Mouse (Mus musculus) CH12.LX (cell line): ENCODE data around the gene Klf7. TPM values are rescaled to one million over a fixed set of nuclear protein-coding genes. Genes with fewer than 3 reads are reported as not detected.

Source experiments
- DNase-seq: peaks from one replicate; pipeline ENCODE4 v3.0.0-alpha.2; 2013; ENCODE audit errors: extremely low read depth
- H3K27ac ChIP-seq: 2 replicates; pipeline ENCODE4 v1.5.1; 2012; ENCODE audit warnings: low read depth, mild to moderate bottlenecking, control low read depth, moderate library complexity; ENCODE audit not compliant: insufficient read depth
- H3K27me3 ChIP-seq: replicated peaks from 2 replicates; pipeline ENCODE3; 2012; ENCODE audit warnings: inconsistent platforms
- H3K36me3 ChIP-seq, 2 experiments: replicated peaks in 1 of 2; 2 replicates each; pipeline versions ENCODE3 to v1.6.1; 2012; ENCODE audit warnings: inconsistent platforms in 1 of 2, low read length in 1 of 2, mild to moderate bottlenecking in 1 of 2, mixed read lengths in 1 of 2, moderate library complexity in 1 of 2; ENCODE audit not compliant: control insufficient read depth in 1 of 2, insufficient read depth in 1 of 2
- H3K4me1 ChIP-seq, 2 experiments: 2 replicates each; pipeline ENCODE4 v1.6.1; 2012; ENCODE audit warnings: inconsistent platforms in 1 of 2, moderate library complexity in 1 of 2; ENCODE audit not compliant: insufficient read depth in 2 of 2, control insufficient read depth in 1 of 2
- H3K4me2 ChIP-seq: 2 replicates; pipeline ENCODE4 v1.6.1; 2012; ENCODE audit warnings: low read depth, mild to moderate bottlenecking, control low read depth; ENCODE audit not compliant: poor library complexity, insufficient read depth, severe bottlenecking
- H3K4me3 ChIP-seq, 3 experiments: fragments of 150-350 bp in 1 of 3; sonication (generic) in 1 of 3; replicated peaks in 1 of 3; 2 replicates each; pipeline versions ENCODE3 to v1.5.1; 2011 to 2012; ENCODE audit warnings: low read depth in 2 of 3, low read length in 2 of 3, mild to moderate bottlenecking in 2 of 3, moderate library complexity in 2 of 3, control low read depth in 1 of 3, improper control_type of control experiment in 1 of 3, inconsistent platforms in 1 of 3, mixed read lengths in 1 of 3; ENCODE audit not compliant: poor library complexity in 1 of 3
- H3K79me2 ChIP-seq: replicated peaks from 2 replicates; pipeline ENCODE4 v1.6.1; 2012; ENCODE audit warnings: mild to moderate bottlenecking, moderate library complexity; ENCODE audit not compliant: control insufficient read depth, poor library complexity, insufficient read depth, severe bottlenecking; ENCODE audit errors: extremely low read depth
- H3K9ac ChIP-seq: 2 replicates; pipeline ENCODE4 v1.6.1; 2012; ENCODE audit warnings: low read depth, mild to moderate bottlenecking, control low read depth, moderate library complexity; ENCODE audit not compliant: insufficient read depth
- H3K9me3 ChIP-seq: replicated peaks from 2 replicates; pipeline ENCODE3; 2012; ENCODE audit warnings: low read length, inconsistent platforms, mixed read lengths
- CHD2 ChIP-seq: IDR thresholded peaks from 2 replicates; pipeline ENCODE4 v1.6.1; 2011; ENCODE audit warnings: low read length, improper control_type of control experiment
- CTCF ChIP-seq, 2 experiments: IDR thresholded peaks in 1 of 2; conservative IDR thresholded peaks in 1 of 2; 2 replicates each; pipeline ENCODE4 v1.5.1; 2011 to 2012; ENCODE audit warnings: low read depth in 2 of 2, low read length in 2 of 2, improper control_type of control experiment in 1 of 2, inconsistent platforms in 1 of 2, mild to moderate bottlenecking in 1 of 2, moderate library complexity in 1 of 2
- E2F4 ChIP-seq: IDR thresholded peaks from 2 replicates; pipeline ENCODE4 v1.6.1; 2011; ENCODE audit warnings: low read depth, low read length, improper control_type of control experiment; ENCODE audit not compliant: insufficient replicate concordance
- GABPA ChIP-seq: IDR thresholded peaks from 2 replicates; pipeline ENCODE4 v1.6.1; 2012; ENCODE audit warnings: low read depth, low read length, improper control_type of control experiment, inconsistent platforms; ENCODE audit not compliant: insufficient replicate concordance
- IRF4 ChIP-seq: IDR thresholded peaks from 2 replicates; pipeline ENCODE4 v1.6.1; 2014; ENCODE audit warnings: low read depth, mild to moderate bottlenecking, inconsistent platforms, low read length, improper control_type of control experiment
- JUN ChIP-seq: IDR thresholded peaks from 2 replicates; pipeline ENCODE4 v1.6.1; 2011; ENCODE audit warnings: low read depth, mild to moderate bottlenecking, low read length, improper control_type of control experiment, moderate library complexity; ENCODE audit not compliant: insufficient read depth
- MAFK ChIP-seq: IDR thresholded peaks from 2 replicates; pipeline ENCODE4 v1.6.1; 2011; ENCODE audit warnings: low read length, improper control_type of control experiment; ENCODE audit not compliant: insufficient replicate concordance
- MEF2A ChIP-seq: IDR thresholded peaks from 2 replicates; pipeline ENCODE4 v1.6.1; 2014; ENCODE audit warnings: low read depth, mild to moderate bottlenecking, inconsistent platforms, low read length, improper control_type of control experiment, borderline replicate concordance
- NRF1 ChIP-seq: IDR thresholded peaks from 2 replicates; pipeline ENCODE4 v1.6.1; 2014; ENCODE audit warnings: low read depth, mild to moderate bottlenecking, inconsistent platforms, low read length, improper control_type of control experiment, moderate library complexity
- PAX5 ChIP-seq: IDR thresholded peaks from 2 replicates; pipeline ENCODE4 v1.6.1; 2012; ENCODE audit warnings: low read length, inconsistent platforms, mixed read lengths
- SIN3A ChIP-seq: IDR thresholded peaks from 2 replicates; pipeline ENCODE4 v1.6.1; 2012; ENCODE audit warnings: low read length, improper control_type of control experiment, inconsistent platforms
- SMC3 ChIP-seq: IDR thresholded peaks from 2 replicates; pipeline ENCODE4 v1.6.1; 2011; ENCODE audit warnings: low read depth, low read length, improper control_type of control experiment
- UBTF ChIP-seq: IDR thresholded peaks from 2 replicates; pipeline ENCODE4 v1.6.1; 2012; ENCODE audit warnings: low read depth, mild to moderate bottlenecking, inconsistent platforms, low read length, improper control_type of control experiment, moderate library complexity
- USF1 ChIP-seq: IDR thresholded peaks from 2 replicates; pipeline ENCODE4 v1.6.1; 2014; ENCODE audit warnings: low read depth, mild to moderate bottlenecking, inconsistent platforms, low read length, improper control_type of control experiment
- ZMIZ1 ChIP-seq: IDR thresholded peaks from 2 replicates; pipeline ENCODE4 v1.6.1; 2012; ENCODE audit warnings: low read depth, mild to moderate bottlenecking, inconsistent platforms, low read length, improper control_type of control experiment
- dilution Hi-C: fragments of 300-500 bp; cut with MboI; formaldehyde crosslinking; loops from 2 replicates; pipeline ENCODE4 v1.14.3; 2020; ENCODE audit warnings: low sequenced_read_pairs; ENCODE audit not compliant: extremely low pct_unique_long_range_greater_than_20kb, extremely low pct_ligation_motif_present
- in situ Hi-C: fragments of 300-500 bp; cut with MboI; formaldehyde crosslinking; loops from 3 replicates; pipeline ENCODE4 v1.14.3; 2019; ENCODE audit warnings: low sequenced_read_pairs, low pct_ligation_motif_present, low pct_unique_long_range_greater_than_20kb, mixed read lengths
- polyA plus RNA-seq: library from polyadenylated mRNA; unstranded; fragments of >175 nt; gene quantifications from 2 replicates; pipeline ENCODE4 v1.2.1, GENCODE M21; 2012; ENCODE audit warnings: low read depth; ENCODE audit not compliant: insufficient read length
- total RNA-seq, 2 experiments: library from RNA; depleted of rRNA; stranded (reverse); fragments of 300-350 nt in 1 of 2; fragments of >200 nt in 1 of 2; gene quantifications; 2 replicates each; pipeline ENCODE4 v1.2.3; 2012 to 2014

Gene Klf7
- total and polyA plus RNA-seq, 3 experiments, result 4.3 to 6.5 (median 6.2) TPM

DNA sequence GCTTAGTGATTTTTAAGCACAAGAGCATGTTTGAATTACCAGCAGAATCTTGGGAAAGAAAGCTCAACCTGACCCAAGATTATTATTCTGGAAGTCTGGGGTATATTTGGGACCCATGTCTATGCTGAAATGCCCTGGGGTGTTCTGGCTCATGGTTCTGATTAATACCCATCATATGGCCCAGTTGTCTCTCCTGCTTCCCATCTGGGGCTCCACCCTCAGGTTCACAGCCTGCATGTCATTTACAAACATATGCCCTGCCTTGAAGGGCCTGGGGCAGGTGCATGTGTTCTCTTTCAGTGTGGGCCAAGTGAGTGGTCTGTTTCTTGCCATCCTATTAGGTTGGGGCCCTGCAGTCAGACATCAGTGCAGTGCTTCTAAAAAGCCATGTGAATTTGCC lies 114.1 kb downstream of the Klf7 start:
- no peaks in the 10 kb centered on the region for H3K27me3 ChIP-seq
- dilution Hi-C loops (no loop called here), in situ Hi-C loops (no loop called here)
- no peaks in the 10 kb centered on the region for H3K79me2 ChIP-seq
- DNase-seq, result no peak
- H3K4me2 ChIP-seq, result no peak overlapping the region
- no peaks in the 10 kb centered on the region for H3K36me3 ChIP-seq
- H3K4me1 ChIP-seq, result peaks cover 8 to 22% of the 10 kb centered on the region in 2 experiments; a peak in 3 of 4 replicates
- peaks cover 3% of the 10 kb centered on the region for H3K9me3 ChIP-seq
- H3K9ac ChIP-seq, result no peak overlapping the region
- H3K4me3 ChIP-seq, result no peak overlapping the region
- TF ChIP-seq NRF1 (no peak), CHD2 (no peak), GABPA (no peak), E2F4 (no peak), MEF2A (no peak), SMC3 (no peak), USF1 (no peak), SIN3A (no peak), IRF4 (no peak), CTCF (conservative IDR thresholded peaks at IDR 0.05 in 1 of 2, IDR thresholded peaks at IDR 0.05 in 1 of 2; ENCODE audit: low read depth in 2 of 2, low read length in 2 of 2) (no peak), MAFK (no peak), UBTF (no peak), ZMIZ1 (no peak)
- H3K27ac ChIP-seq, result no peak overlapping the region

DNA sequence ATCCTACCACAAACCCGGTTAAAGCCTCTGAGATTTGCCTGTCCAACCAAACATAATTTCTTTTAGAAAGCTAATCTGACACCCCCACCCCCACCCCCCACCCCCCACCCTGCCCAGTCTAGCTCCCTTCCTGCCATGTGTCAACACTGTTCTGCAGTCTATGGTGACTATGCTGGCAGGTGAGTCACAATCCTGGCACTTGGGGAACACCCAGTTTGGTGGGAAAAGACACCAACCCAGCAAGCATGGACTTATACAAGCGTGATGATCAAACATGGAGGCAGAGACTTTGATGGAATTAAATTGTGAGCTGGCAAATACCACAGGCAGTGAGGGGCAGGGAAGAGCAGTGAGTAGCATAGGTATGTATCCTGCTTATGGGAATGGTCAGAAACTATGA lies 116.9 kb downstream of the Klf7 start:
- H3K36me3 ChIP-seq, result no peaks in the 10 kb centered on the region
- dilution Hi-C loops, result no loop called here
- H3K4me3 ChIP-seq, result no peak overlapping the region
- no peak overlapping the region for H3K27ac ChIP-seq
- peaks cover 13 to 44% of the 10 kb centered on the region in 2 experiments for H3K4me1 ChIP-seq
- no peaks in the 10 kb centered on the region for H3K9me3 ChIP-seq
- H3K4me2 ChIP-seq, result no peak overlapping the region
- TF ChIP-seq JUN, result no peak
- TF ChIP-seq SMC3, result no peak
- no peak for TF ChIP-seq PAX5
- no peak for TF ChIP-seq USF1
- TF ChIP-seq, all 38 proteins: peak for 0
- H3K79me2 ChIP-seq, result no peaks in the 10 kb centered on the region
- H3K27me3 ChIP-seq, result no peaks in the 10 kb centered on the region
- in situ Hi-C loops, result no loop called here
- no peak overlapping the region for H3K9ac ChIP-seq
- DNase-seq, result no peak
